Mouse (Mus musculus) embryo, embryonic 11 days (tissue): Measurements from ENCODE around the gene Arhgap31.
"Not testable (repeated sequence)": the region's sequence is repeated elsewhere in the genome, so short reads cannot be mapped to it uniquely, and the experiment has no call there.

Experiments
- DNase-seq: peaks from one replicate; pipeline ENCODE4 v3.0.0-alpha.2; 2015

The Arhgap31 gene

GRCm38 (mm10) chr16:38724256-38724655, 11.2 kb upstream of the Arhgap31 start:
- DNase-seq, result no peak

- no peak for DNase-seq
Measured at GRCm38 (mm10) chr16:38721377-38721776, 8.3 kb upstream of the Arhgap31 start.

GRCm38 (mm10) chr16:38714259-38714526, 1.1 kb upstream of the Arhgap31 start:
- not testable (repeated sequence) for DNase-seq

GRCm38 (mm10) chr16:38713404-38714258, 557 bp upstream of the Arhgap31 start:
- DNase-seq, result no peak

GRCm38 (mm10) chr16:38712105-38712504, 969 bp downstream of the Arhgap31 start:
- peak; percentile 51 for DNase-seq

- no peak for DNase-seq
Measured at GRCm38 (mm10) chr16:38711245-38711644, 1.8 kb downstream of the Arhgap31 start.

- no peak for DNase-seq
Measured at GRCm38 (mm10) chr16:38708962-38709520, 4.0 kb downstream of the Arhgap31 start.

GRCm38 (mm10) chr16:38706782-38707181, 6.3 kb downstream of the Arhgap31 start:
- DNase-seq, result no peak

GRCm38 (mm10) chr16:38705531-38706281, 7.4 kb downstream of the Arhgap31 start:
- DNase-seq, result no peak

GRCm38 (mm10) chr16:38703501-38703900, 9.6 kb downstream of the Arhgap31 start:
- peak; percentile 33 for DNase-seq

GRCm38 (mm10) chr16:38702316-38702715, 10.8 kb downstream of the Arhgap31 start:
- DNase-seq, result no peak

GRCm38 (mm10) chr16:38701492-38702185, 11.4 kb downstream of the Arhgap31 start:
- peak; percentile 71 for DNase-seq

- no peak for DNase-seq
Measured at GRCm38 (mm10) chr16:38700392-38701162, 12.5 kb downstream of the Arhgap31 start.

GRCm38 (mm10) chr16:38697611-38698010, 15.5 kb downstream of the Arhgap31 start:
- DNase-seq, result no peak

GRCm38 (mm10) chr16:38695557-38695956, 17.5 kb downstream of the Arhgap31 start:
- no peak for DNase-seq

GRCm38 (mm10) chr16:38694906-38695540, 18.1 kb downstream of the Arhgap31 start:
- DNase-seq, result no peak

- no peak for DNase-seq
Measured at GRCm38 (mm10) chr16:38690501-38690900, 22.6 kb downstream of the Arhgap31 start.

GRCm38 (mm10) chr16:38689786-38690185, 23.3 kb downstream of the Arhgap31 start:
- no peak for DNase-seq

GRCm38 (mm10) chr16:38688531-38689264, 24.4 kb downstream of the Arhgap31 start:
- no peak for DNase-seq

- no peak for DNase-seq
Measured at GRCm38 (mm10) chr16:38687673-38688072, 25.4 kb downstream of the Arhgap31 start.

GRCm38 (mm10) chr16:38683094-38683493, 30.0 kb downstream of the Arhgap31 start:
- peak; percentile 24 for DNase-seq
